Mouse (Mus musculus) erythroblast, embryonic 14.5 days (primary cell): ENCODE results near the gene Acot12.

ENCODE experiments used
- GATA1 ChIP-seq: IDR thresholded peaks from 2 replicates; pipeline ENCODE4 v1.6.1; 2012; ENCODE audit warnings: low read length, inconsistent platforms, mixed read lengths
- TAL1 ChIP-seq: IDR thresholded peaks from 3 replicates; pipeline ENCODE4 v1.6.1; 2012; ENCODE audit warnings: low read length, inconsistent platforms, mixed read lengths

DNA sequence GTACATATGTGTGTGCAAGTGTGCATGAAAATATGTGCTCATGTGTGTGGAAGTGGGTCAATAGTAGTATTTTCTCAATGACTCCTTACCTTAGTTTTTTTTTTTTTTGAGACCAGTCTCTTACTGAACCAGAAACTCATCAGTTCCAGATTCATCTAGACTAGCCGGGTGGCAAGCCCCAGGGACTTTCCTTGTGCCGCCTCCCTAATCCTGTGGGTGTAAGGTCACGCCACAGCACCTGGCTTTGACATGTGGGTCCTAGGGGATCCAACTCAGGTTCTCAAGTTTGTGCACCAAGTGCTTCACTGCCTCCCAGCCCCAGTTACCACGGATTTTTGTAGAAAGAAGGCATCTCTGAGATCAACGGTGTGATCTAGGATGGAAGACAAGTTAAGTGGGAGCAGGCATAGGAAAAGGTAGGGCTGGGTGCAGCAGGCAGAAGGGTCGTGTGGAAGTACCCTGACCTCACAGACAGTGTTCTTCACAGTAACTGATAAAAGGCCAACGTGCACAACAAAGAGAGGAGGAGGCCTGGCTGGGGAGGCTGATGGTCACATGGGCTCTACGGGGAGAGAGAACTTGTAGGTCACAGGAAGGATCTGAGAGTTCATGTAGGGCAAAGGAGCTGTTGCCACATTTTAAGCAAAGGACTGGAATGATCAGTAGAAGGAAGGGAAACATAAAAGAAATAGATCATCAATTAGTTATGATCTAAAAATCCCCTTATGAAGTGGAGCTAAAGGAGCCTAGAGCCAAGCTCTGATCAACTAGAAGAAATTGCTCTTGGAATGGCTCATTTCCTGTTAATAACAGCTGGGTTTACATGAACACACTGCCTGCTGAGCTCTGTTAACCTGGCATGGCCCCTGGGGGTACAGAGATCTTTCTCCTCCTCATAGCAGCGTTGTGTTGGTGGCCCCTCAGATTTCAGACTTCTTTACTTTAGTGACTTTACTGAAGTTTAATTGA, 27.7 kb downstream of the Acot12 start:
- TF ChIP-seq GATA1 (no peak), TAL1 (no peak)
